Mouse (Mus musculus): ENCODE measurements around the gene Poldip2.

Gene Poldip2

GRCm38 (mm10) chr11:78512025-78512957, at the start of gene Poldip2, which contains the start of gene Tmem199:
Gene Poldip2 (plus strand): TSS chr11:78512193.
Gene Tmem199 (minus strand): TSS chr11:78512172.
- peak; percentile 91 for DNase-seq (ENCODE audit: low read depth, low spot score)

GRCm38 (mm10) chr11:78462669-78463068, 49.3 kb upstream of the Poldip2 start:
- no peak for DNase-seq (ENCODE audit: low read depth, low spot score)

- DNase-seq (ENCODE audit: low read depth, low spot score), result peak; percentile 25
Measured at GRCm38 (mm10) chr11:78463286-78464036, 48.5 kb upstream of the Poldip2 start.

GRCm38 (mm10) chr11:78465116-78465515, 46.9 kb upstream of the Poldip2 start:
- DNase-seq (ENCODE audit: low read depth, low spot score), result no peak

GRCm38 (mm10) chr11:78465568-78466180, 46.3 kb upstream of the Poldip2 start, which contains the start of gene Slc46a1:
Gene Slc46a1 (plus strand): TSS chr11:78465697.
- DNase-seq (ENCODE audit: low read depth, low spot score), result peak; percentile 93

- no peak for DNase-seq (ENCODE audit: low read depth, low spot score)
Measured at GRCm38 (mm10) chr11:78466242-78466912, 45.6 kb upstream of the Poldip2 start.

- no peak for DNase-seq (ENCODE audit: low read depth, low spot score)
Measured at GRCm38 (mm10) chr11:78467515-78467914, 44.5 kb upstream of the Poldip2 start.

GRCm38 (mm10) chr11:78467932-78468331, 44.1 kb upstream of the Poldip2 start:
- DNase-seq (ENCODE audit: low read depth, low spot score), result no peak

GRCm38 (mm10) chr11:78471326-78472103, 40.5 kb upstream of the Poldip2 start:
- DNase-seq (ENCODE audit: low read depth, low spot score), result no peak

- DNase-seq (ENCODE audit: low read depth, low spot score), result no peak
Measured at GRCm38 (mm10) chr11:78475289-78475688, 36.7 kb upstream of the Poldip2 start.

- DNase-seq (ENCODE audit: low read depth, low spot score), result no peak
Measured at GRCm38 (mm10) chr11:78483639-78484038, 28.4 kb upstream of the Poldip2 start.

GRCm38 (mm10) chr11:78488168-78488567, 23.8 kb upstream of the Poldip2 start:
- DNase-seq (ENCODE audit: low read depth, low spot score), result peak; percentile 80

GRCm38 (mm10) chr11:78490781-78491241, 21.2 kb upstream of the Poldip2 start:
- DNase-seq (ENCODE audit: low read depth, low spot score), result no peak

GRCm38 (mm10) chr11:78495904-78496303, 16.1 kb upstream of the Poldip2 start:
- DNase-seq (ENCODE audit: low read depth, low spot score), result peak; percentile 73

- no peak for DNase-seq (ENCODE audit: low read depth, low spot score)
Measured at GRCm38 (mm10) chr11:78497071-78497541, 14.9 kb upstream of the Poldip2 start.

- DNase-seq (ENCODE audit: low read depth, low spot score), result peak; percentile 96
Measured at GRCm38 (mm10) chr11:78497544-78498522, 14.2 kb upstream of the Poldip2 start, which contains the start of gene Sarm1. Gene Sarm1 (minus strand): TSS chr11:78497754.

GRCm38 (mm10) chr11:78499004-78499403, 13.0 kb upstream of the Poldip2 start, which contains the start of gene Vtn:
Gene Vtn (plus strand): TSS chr11:78499091.
- no peak for DNase-seq (ENCODE audit: low read depth, low spot score)

- DNase-seq (ENCODE audit: low read depth, low spot score), result no peak
Measured at GRCm38 (mm10) chr11:78499543-78499942, 12.4 kb upstream of the Poldip2 start.
